Mouse (Mus musculus) liver, adult 2 months (tissue): ENCODE data around the gene Trip12. TPM values are rescaled to one million over a fixed set of nuclear protein-coding genes. Genes with fewer than 3 reads are reported as not detected.

Experiments
- DNase-seq: peaks from one replicate; pipeline ENCODE4 v3.0.0-alpha.2; 2011; ENCODE audit warnings: low read depth, low spot score; ENCODE audit errors: extremely low read depth
- H3K27ac ChIP-seq: fragments of 200-500 bp; replicated peaks from 2 replicates; pipeline ENCODE4 v1.5.1; 2012; ENCODE audit warnings: low read depth, mild to moderate bottlenecking, control low read depth, inconsistent platforms, low read length; ENCODE audit not compliant: insufficient read depth
- H3K27me3 ChIP-seq: fragments of 200-500 bp; 2 replicates; pipeline ENCODE4 v1.6.1; 2012; ENCODE audit warnings: mild to moderate bottlenecking, moderate library complexity, low read length, inconsistent platforms; ENCODE audit not compliant: control insufficient read depth, insufficient read depth
- H3K36me3 ChIP-seq: fragments of 200-500 bp; 2 replicates; pipeline ENCODE4 v1.6.1; 2012; ENCODE audit warnings: low read length, inconsistent platforms; ENCODE audit not compliant: control insufficient read depth, insufficient read depth
- H3K4me1 ChIP-seq: fragments of 200-500 bp; 2 replicates; pipeline ENCODE4 v1.6.1; 2011; ENCODE audit warnings: low read length; ENCODE audit not compliant: control insufficient read depth, insufficient read depth
- H3K4me3 ChIP-seq: fragments of 200-500 bp; 2 replicates; pipeline ENCODE4 v1.5.1; 2011; ENCODE audit warnings: low read depth, mild to moderate bottlenecking, control low read depth, low read length, moderate library complexity; ENCODE audit not compliant: insufficient read depth
- H3K79me2 ChIP-seq: fragments of 200-500 bp; 2 replicates; pipeline ENCODE4 v1.6.1; 2012; ENCODE audit warnings: inconsistent platforms, mild to moderate bottlenecking, low read length, moderate library complexity; ENCODE audit not compliant: control insufficient read depth, insufficient read depth
- H3K9ac ChIP-seq: fragments of 200-500 bp; 2 replicates; pipeline ENCODE4 v1.6.1; 2012; ENCODE audit warnings: low read depth, mild to moderate bottlenecking, control low read depth, inconsistent platforms, low read length
- CTCF ChIP-seq: fragments of 200-500 bp; IDR thresholded peaks from 2 replicates; pipeline ENCODE4 v1.5.1; 2011; ENCODE audit warnings: low read depth, low read length, control low read depth
- POLR2A ChIP-seq: fragments of 200-500 bp; IDR thresholded peaks from 2 replicates; pipeline ENCODE4 v1.6.1; 2011; ENCODE audit warnings: low read length, control low read depth; ENCODE audit not compliant: insufficient read depth; ENCODE audit errors: extremely low read depth
- WGBS: fragments of 180-500 bp; shearing (Covaris S2); methylation state at CpG from one replicate; pipeline ENCODE4 v1.1.7; 2018; 5-methylcytosine and 5-hydroxymethylcytosine counted together
- polyA plus RNA-seq: library from polyadenylated mRNA; depleted of rRNA; stranded (reverse); fragments of >200 nt; gene quantifications from 2 replicates; pipeline ENCODE4 v1.2.3, GENCODE M21; 2012
- total RNA-seq: library from RNA; depleted of rRNA; stranded (reverse); fragments of >200 nt; gene quantifications from 2 replicates; pipeline ENCODE4 v1.2.3, GENCODE M21; 2014

Trip12 gene
- total and polyA plus RNA-seq, 2 experiments = 15.6 to 81.6 TPM

GRCm38 (mm10) chr1:84740080-84740479 is 100.2 kb downstream of the Trip12 start:
- H3K79me2 ChIP-seq = no peaks in the 10 kb centered on the region
- WGBS = 33% methylated on average over 1 of the region's 1 CpGs
- TF ChIP-seq POLR2A (no peak), CTCF (no peak)
- DNase-seq = no peak
- H3K27me3 ChIP-seq = no peaks in the 10 kb centered on the region
- H3K4me1 ChIP-seq = no peaks in the 10 kb centered on the region
- H3K36me3 ChIP-seq = peaks cover 64% of the 10 kb centered on the region
- no peak overlapping the region for H3K9ac ChIP-seq
- H3K4me3 ChIP-seq = no peak overlapping the region
- H3K27ac ChIP-seq = no peak overlapping the region

- H3K9ac ChIP-seq = no peak overlapping the region
- no peaks in the 10 kb centered on the region for H3K79me2 ChIP-seq
- H3K4me3 ChIP-seq = no peak overlapping the region
- no peaks in the 10 kb centered on the region for H3K27me3 ChIP-seq
- H3K4me1 ChIP-seq = no peaks in the 10 kb centered on the region
- no peak for DNase-seq
- no peak overlapping the region for H3K27ac ChIP-seq
- WGBS = 84% methylated on average over 1 of the region's 1 CpGs
- H3K36me3 ChIP-seq = peaks cover 58% of the 10 kb centered on the region
- TF ChIP-seq CTCF = no peak
- TF ChIP-seq POLR2A = no peak
Observed at GRCm38 (mm10) chr1:84737097-84737496, 103.2 kb downstream of the Trip12 start.

DNA sequence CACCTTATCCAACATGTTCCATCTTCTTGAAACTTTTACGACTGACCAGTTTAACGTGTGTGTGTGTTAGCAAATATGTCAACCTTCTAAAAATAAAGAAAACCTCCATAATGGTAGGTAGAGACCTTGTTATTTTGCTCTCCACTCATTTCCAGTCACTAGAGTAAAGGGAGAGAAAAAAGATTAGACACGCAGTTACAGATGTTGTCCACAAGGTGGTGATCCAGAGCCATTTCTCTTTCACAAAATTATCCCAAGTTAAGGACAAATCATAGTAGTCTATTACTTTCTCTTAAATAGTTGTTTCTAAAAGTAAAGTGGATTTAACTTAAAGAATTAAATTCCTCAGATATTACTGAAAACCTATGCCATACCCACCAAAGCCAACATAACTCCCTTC is 106.5 kb downstream of the Trip12 start:
- no peak for DNase-seq
- no peak for TF ChIP-seq POLR2A
- TF ChIP-seq CTCF = peak; percentile 73
- H3K9ac ChIP-seq = no peak overlapping the region
- H3K79me2 ChIP-seq = no peaks in the 10 kb centered on the region
- 64% methylated on average over 3 of the region's 3 CpGs for WGBS
- H3K27ac ChIP-seq = no peak overlapping the region
- peaks cover 56% of the 10 kb centered on the region for H3K36me3 ChIP-seq
- H3K4me3 ChIP-seq = no peak overlapping the region
- no peaks in the 10 kb centered on the region for H3K27me3 ChIP-seq
- H3K4me1 ChIP-seq = no peaks in the 10 kb centered on the region

DNA sequence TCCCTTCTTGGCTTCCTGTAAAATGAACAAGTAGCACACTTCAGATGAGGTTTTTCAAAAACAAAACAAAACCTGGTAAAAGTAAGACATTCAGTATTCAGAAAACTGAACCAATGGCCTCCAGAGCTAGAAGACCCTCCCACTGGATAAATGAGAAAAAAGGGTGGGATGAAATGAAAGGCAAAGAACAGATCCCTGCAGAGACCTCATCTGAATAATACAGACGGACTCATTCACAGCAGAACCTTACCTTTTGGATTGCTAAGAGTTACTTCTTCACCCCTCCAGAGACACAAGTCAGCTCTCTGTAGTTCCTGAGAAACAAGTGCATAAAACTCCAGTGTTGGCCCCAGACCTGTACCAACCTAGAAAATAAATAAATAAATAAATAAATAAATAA is 108.6 kb downstream of the Trip12 start:
- TF ChIP-seq POLR2A (no peak), CTCF (no peak)
- 100% methylated on average over 1 of the region's 1 CpGs for WGBS
- no peak overlapping the region for H3K9ac ChIP-seq
- H3K4me3 ChIP-seq = no peak overlapping the region
- no peaks in the 10 kb centered on the region for H3K27me3 ChIP-seq
- H3K79me2 ChIP-seq = no peaks in the 10 kb centered on the region
- H3K4me1 ChIP-seq = no peaks in the 10 kb centered on the region
- peaks cover 50% of the 10 kb centered on the region for H3K36me3 ChIP-seq
- no peak for DNase-seq
- H3K27ac ChIP-seq = no peak overlapping the region

DNA sequence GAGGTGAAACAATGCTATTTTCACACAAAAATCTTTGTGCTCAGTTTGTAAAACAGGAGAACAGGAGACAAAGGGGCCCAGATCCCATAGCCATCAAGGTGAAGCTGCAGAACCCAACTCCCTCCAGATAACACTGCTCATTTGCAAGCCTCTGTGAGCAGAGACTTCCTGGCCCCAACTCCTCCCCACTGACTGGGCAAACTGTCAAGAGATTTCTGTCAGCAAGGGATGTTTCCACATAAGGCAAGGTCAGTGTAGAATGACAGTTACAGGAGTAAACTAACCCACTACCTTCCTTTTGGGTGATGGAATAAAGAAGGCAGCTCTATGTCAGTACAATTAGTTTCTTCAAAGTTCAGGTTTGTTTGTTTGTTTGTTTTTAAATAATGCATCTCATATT is 117.5 kb downstream of the Trip12 start:
- Histone ChIP-seq H3K4me3 (no peak overlapping the region), H3K27me3 (no peaks in the 10 kb centered on the region), H3K27ac (0 out of 2 replicates have a peak overlapping the region, but pooled peaks have one; percentile 1), H3K4me1 (peaks cover 14% of the 10 kb centered on the region), H3K79me2 (no peaks in the 10 kb centered on the region), H3K9ac (no peak overlapping the region), H3K36me3 (peaks cover 35% of the 10 kb centered on the region)
- peak; percentile 75 for DNase-seq
- TF ChIP-seq POLR2A (no peak), CTCF (no peak)

GRCm38 (mm10) chr1:84722371-84722770 is 117.9 kb downstream of the Trip12 start:
- H3K4me3 ChIP-seq = no peak overlapping the region
- H3K27ac ChIP-seq = peak overlapping the region; percentile 31
- peaks cover 31% of the 10 kb centered on the region for H3K36me3 ChIP-seq
- peak; percentile 85 for DNase-seq
- H3K79me2 ChIP-seq = no peaks in the 10 kb centered on the region
- TF ChIP-seq CTCF = no peak
- no peak for TF ChIP-seq POLR2A
- no peak overlapping the region for H3K9ac ChIP-seq
- 46% methylated on average over 3 of the region's 3 CpGs for WGBS
- H3K27me3 ChIP-seq = no peaks in the 10 kb centered on the region
- peaks cover 14% of the 10 kb centered on the region for H3K4me1 ChIP-seq
